15 mouse cellular contexts compared by ENCODE assay signal in the genomic region with DNA sequence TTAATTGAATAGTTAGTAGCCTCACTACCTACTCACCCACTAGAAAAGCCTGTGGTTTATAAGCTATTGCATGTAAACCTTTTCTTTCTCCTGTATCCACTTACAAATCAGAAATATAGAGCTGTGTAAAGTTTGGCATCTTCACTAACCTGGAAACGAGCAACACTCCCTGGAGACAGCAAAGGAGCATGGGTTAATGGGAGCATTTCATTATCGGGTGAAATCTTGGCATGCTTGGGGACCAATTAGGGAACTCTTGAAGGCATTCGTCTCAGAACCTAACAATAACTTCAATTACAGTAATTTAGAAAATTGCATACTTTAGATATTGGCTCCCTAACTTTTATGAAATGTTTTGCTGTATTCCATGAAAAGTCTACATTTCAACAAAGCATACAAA.
"Had no signal": no experiment of that assay in that cellular context is flagged by ENCODE, and none has a peak within 500 bp of the region (broad histone marks: within the 10 kb centered on the region; RNA-seq: fewer than 3 reads in every experiment).

No protein-coding gene starts in this region.

- H3K36me3 ChIP-seq: kidney, embryonic 15.5 days; limb, embryonic 12.5 days; liver, embryonic 13.5 days; lung, embryonic 15.5 days; midbrain, embryonic 12.5 days; neural tube, embryonic 12.5 days had no signal

- DNase-seq: kidney, postnatal 14 days; liver; liver, embryonic 13.5 days; liver, postnatal 0 days; lung, postnatal 14 days; right cerebral cortex, adult 18-20 months; thymus, adult 18-20 months; thymus, postnatal 14 days had no signal

- H3K4me2 ChIP-seq: kidney, embryonic 15.5 days; limb, embryonic 12.5 days; liver, embryonic 13.5 days; lung, embryonic 15.5 days; midbrain, embryonic 12.5 days; neural tube, embryonic 12.5 days had no signal

- H3K9me3 ChIP-seq: kidney, embryonic 15.5 days; limb, embryonic 12.5 days; liver, embryonic 13.5 days; lung, embryonic 15.5 days; midbrain, embryonic 12.5 days; neural tube, embryonic 12.5 days had no signal

- ATAC-seq: liver, postnatal 0 days had no signal

- H3K4me3 ChIP-seq: kidney, embryonic 15.5 days; limb, embryonic 12.5 days; liver, embryonic 13.5 days; lung, embryonic 15.5 days; megakaryocyte, embryonic 14.5 days; midbrain, embryonic 12.5 days; neural tube, embryonic 12.5 days had no signal

- H3K27me3 ChIP-seq: kidney, embryonic 15.5 days; limb, embryonic 12.5 days; liver, embryonic 13.5 days; lung, embryonic 15.5 days; megakaryocyte, embryonic 14.5 days; midbrain, embryonic 12.5 days; neural tube, embryonic 12.5 days had no signal

- H3K27ac ChIP-seq: kidney, embryonic 15.5 days; limb, embryonic 12.5 days; liver, embryonic 13.5 days; lung, embryonic 15.5 days; macrophage; midbrain, embryonic 12.5 days; neural tube, embryonic 12.5 days had no signal

- H3K4me1 ChIP-seq: kidney, embryonic 15.5 days; limb, embryonic 12.5 days; liver, embryonic 13.5 days; lung, embryonic 15.5 days; megakaryocyte, embryonic 14.5 days; midbrain, embryonic 12.5 days; neural tube, embryonic 12.5 days had no signal

- H3K9ac ChIP-seq: kidney, embryonic 15.5 days; limb, embryonic 12.5 days; liver, embryonic 13.5 days; liver, postnatal 0 days; lung, embryonic 15.5 days; midbrain, embryonic 12.5 days; neural tube, embryonic 12.5 days had no signal
